Mouse (Mus musculus) bone marrow macrophage, adult 2 months (primary cell): Measurements from ENCODE around the gene Krt1.

Source experiments
- CTCF ChIP-seq: IDR thresholded peaks from 2 replicates; pipeline ENCODE4 v1.5.1; 2012; ENCODE audit warnings: low read depth, mild to moderate bottlenecking, low read length, moderate library complexity
- POLR2A ChIP-seq: IDR thresholded peaks from 2 replicates; pipeline ENCODE4 v1.6.1; 2012; ENCODE audit warnings: mild to moderate bottlenecking, low read depth, low read length, borderline replicate concordance

DNA sequence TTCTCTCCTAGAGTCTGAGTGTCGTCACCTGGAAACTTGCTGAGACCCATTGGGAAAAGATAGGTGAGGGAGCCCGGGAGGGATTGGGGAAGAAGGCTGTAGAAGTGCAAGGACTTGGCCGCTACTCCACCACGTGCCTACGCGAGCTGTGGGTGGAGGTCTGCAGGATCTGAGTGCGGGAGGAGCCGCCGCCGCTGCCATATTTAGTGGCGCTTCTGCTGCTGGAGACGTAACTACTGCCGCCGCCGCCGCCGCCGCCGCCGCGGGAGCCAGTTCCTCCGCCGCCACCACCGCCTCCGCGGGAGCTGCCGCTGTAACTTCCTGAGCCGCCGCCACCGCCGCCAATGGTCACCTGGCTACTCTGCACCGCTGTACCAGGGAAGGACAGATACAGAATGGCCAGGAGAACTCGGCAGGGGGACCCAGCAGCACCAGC lies 9.2 kb upstream of the Krt1 start:
- TF ChIP-seq CTCF = no peak
- TF ChIP-seq POLR2A = no peak
